Mouse (Mus musculus) forebrain, embryonic 13.5 days (tissue): Measurements from ENCODE around the gene Umod. TPM values are rescaled to one million over a fixed set of nuclear protein-coding genes. Genes with fewer than 3 reads are reported as not detected.

Experiments used
- ATAC-seq: fragments of 200-750 bp; cut with Nextera tagmentation; 2 replicates; pipeline ENCODE4 v1.8.0; 2017
- H3K27ac ChIP-seq: fragments of 300-500 bp; sonication (generic); 2 replicates; pipeline ENCODE4 v1.5.1; 2015; ENCODE audit warnings: inconsistent platforms, mild to moderate bottlenecking, moderate library complexity
- H3K27me3 ChIP-seq: fragments of 300-500 bp; sonication (generic); 2 replicates; pipeline ENCODE4 v1.6.1; 2015; ENCODE audit warnings: mild to moderate bottlenecking, inconsistent platforms
- H3K36me3 ChIP-seq: fragments of 300-500 bp; sonication (generic); 2 replicates; pipeline ENCODE4 v1.6.1; 2015; ENCODE audit warnings: mild to moderate bottlenecking, inconsistent platforms; ENCODE audit not compliant: poor library complexity, severe bottlenecking
- H3K4me1 ChIP-seq: fragments of 300-500 bp; sonication (generic); 2 replicates; pipeline ENCODE4 v1.6.1; 2015; ENCODE audit warnings: inconsistent platforms
- H3K4me2 ChIP-seq: fragments of 300-500 bp; sonication (generic); 2 replicates; pipeline ENCODE4 v1.6.1; 2015; ENCODE audit warnings: inconsistent platforms, mild to moderate bottlenecking, moderate library complexity
- H3K4me3 ChIP-seq: fragments of 300-500 bp; sonication (generic); 2 replicates; pipeline ENCODE4 v1.5.1; 2015; ENCODE audit warnings: mild to moderate bottlenecking, inconsistent platforms
- H3K9ac ChIP-seq: fragments of 300-500 bp; sonication (generic); 2 replicates; pipeline ENCODE4 v1.6.1; 2015; ENCODE audit warnings: mild to moderate bottlenecking, inconsistent platforms
- H3K9me3 ChIP-seq: fragments of 300-500 bp; sonication (generic); replicated peaks from 2 replicates; pipeline ENCODE4 v1.6.1; 2016; ENCODE audit warnings: inconsistent platforms
- WGBS: fragments of 180-500 bp; shearing (Covaris S2); methylation state at CpG from one replicate; pipeline ENCODE4 v1.1.7; 2015; 5-methylcytosine and 5-hydroxymethylcytosine counted together
- polyA plus RNA-seq: library from polyadenylated mRNA; unstranded; fragments of >200 nt; fragmentation: Nextera tagmentation; extraction: Ambion mirVana; gene quantifications from 2 replicates; pipeline ENCODE4 v1.2.1, GENCODE M21; 2015

Umod gene
- polyA plus RNA-seq, 1 experiment from 2014 or later, result not detected

DNA sequence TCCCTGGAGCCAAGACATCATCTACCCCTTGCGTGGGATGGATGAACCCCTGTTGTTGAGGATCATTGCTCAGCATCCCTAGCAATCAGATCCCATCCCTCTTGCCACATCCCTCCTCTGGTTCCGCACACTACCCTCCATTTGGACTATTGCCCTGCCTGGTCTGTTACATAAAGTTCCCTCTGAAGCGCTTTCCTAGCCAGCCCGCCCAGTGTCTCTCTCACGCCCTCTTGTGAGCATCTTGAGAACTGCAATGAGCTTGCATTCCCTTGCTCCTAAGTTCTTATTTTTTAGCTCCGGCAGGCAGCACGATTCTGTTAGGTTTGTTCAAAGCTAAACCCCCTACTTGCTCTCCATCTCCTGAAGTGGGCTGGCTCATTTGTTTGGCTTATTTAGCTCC is 34.0 kb upstream of the Umod start:
- no peaks in the 10 kb centered on the region for H3K36me3 ChIP-seq
- WGBS, result 29% methylated on average over 7 of the region's 7 CpGs
- H3K4me3 ChIP-seq, result no peak overlapping the region
- H3K9me3 ChIP-seq, result no peaks in the 10 kb centered on the region
- H3K4me2 ChIP-seq, result no peak overlapping the region
- ATAC-seq, result no peak
- H3K27me3 ChIP-seq, result no peaks in the 10 kb centered on the region
- H3K9ac ChIP-seq, result no peak overlapping the region
- no peak overlapping the region for H3K27ac ChIP-seq
- H3K4me1 ChIP-seq, result no peaks in the 10 kb centered on the region

DNA sequence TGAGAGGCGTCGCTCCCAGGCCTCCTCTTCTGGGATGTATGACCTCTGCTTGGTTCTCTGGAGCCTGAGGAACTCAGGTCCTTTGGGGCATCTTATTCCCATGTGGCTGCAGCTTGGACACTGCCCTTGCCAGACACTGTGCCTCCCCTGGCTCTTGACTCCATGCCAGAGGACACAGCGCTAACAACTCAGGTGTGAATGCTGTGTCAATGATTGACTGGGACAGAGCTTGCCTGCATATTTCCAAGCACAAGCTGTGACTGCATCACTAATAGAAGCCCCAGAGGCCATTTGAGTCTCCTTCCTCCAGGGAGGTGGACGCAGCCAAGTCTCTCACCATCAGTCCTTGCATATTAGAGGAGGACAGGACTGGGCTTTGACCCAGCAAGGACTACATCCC is 32.1 kb upstream of the Umod start:
- Histone ChIP-seq H3K9ac (no peak overlapping the region), H3K4me2 (no peak overlapping the region), H3K4me3 (no peak overlapping the region), H3K27me3 (no peaks in the 10 kb centered on the region), H3K27ac (no peak overlapping the region), H3K36me3 (no peaks in the 10 kb centered on the region), H3K9me3 (no peaks in the 10 kb centered on the region), H3K4me1 (no peaks in the 10 kb centered on the region)
- WGBS, result 88% methylated on average over 4 of the region's 4 CpGs
- no peak for ATAC-seq

DNA sequence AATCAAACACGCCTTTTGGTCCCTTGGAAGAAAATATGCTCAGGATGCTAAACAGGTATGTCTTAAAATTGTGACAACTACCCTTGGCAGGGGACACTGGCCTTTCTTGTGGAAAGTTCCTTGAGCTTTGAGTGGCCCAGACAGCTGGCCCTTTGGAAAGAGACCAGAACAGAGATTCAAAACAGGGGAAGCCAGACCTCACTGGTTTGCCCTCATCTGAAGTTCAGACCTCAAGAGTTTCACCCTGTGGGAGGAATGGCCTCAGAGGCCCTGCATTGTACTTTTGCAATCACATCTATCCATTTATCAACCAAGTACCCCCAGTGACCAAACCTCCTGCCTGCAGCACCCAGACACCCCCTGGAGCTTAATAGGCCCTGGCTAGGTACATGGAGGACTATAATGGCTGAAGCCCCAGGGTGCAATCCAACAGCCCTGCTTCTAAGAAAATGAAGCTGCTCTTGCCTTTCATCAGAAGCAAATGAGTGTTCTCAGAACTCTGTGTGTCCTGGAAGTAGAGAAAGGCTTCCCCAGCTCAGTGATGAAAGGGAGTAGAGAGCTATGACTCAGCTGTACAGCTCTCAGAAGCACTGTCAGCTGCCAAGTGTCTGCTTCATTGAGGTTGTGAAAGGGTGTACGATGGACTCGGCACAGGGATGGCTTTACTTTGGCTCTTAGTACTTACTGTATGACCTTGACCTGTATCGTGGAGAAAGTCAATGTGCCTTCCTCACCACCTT is 11.1 kb upstream of the Umod start:
- no peaks in the 10 kb centered on the region for H3K27me3 ChIP-seq
- no peaks in the 10 kb centered on the region for H3K36me3 ChIP-seq
- H3K27ac ChIP-seq, result no peak overlapping the region
- no peak overlapping the region for H3K4me2 ChIP-seq
- H3K9ac ChIP-seq, result no peak overlapping the region
- no peak for ATAC-seq
- no peak overlapping the region for H3K4me3 ChIP-seq
- 90% methylated on average over 4 of the region's 4 CpGs for WGBS
- H3K4me1 ChIP-seq, result no peaks in the 10 kb centered on the region
- no peaks in the 10 kb centered on the region for H3K9me3 ChIP-seq

DNA sequence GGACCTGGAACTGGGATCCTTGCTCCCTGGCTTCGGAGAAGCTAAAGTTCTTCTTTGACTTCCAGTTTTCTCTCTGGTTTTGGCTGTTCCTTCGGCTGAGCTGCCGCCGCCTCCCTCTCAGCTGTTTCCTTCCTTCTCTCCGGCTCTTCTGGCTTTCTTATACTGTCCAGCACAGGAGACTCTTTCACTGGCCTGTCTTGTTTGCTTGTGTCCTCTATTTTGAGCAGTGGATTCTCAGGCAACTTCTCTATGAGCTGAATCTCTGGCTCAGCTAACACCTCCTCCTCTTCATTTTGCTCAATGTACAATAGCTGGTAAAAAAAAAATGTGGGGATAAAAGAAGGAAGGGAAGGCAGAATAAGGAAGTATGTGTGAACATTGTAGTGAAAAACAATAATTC is 7.6 kb upstream of the Umod start:
- no peak overlapping the region for H3K4me3 ChIP-seq
- no peak overlapping the region for H3K9ac ChIP-seq
- no peaks in the 10 kb centered on the region for H3K27me3 ChIP-seq
- H3K9me3 ChIP-seq, result no peaks in the 10 kb centered on the region
- H3K4me2 ChIP-seq, result no peak overlapping the region
- H3K4me1 ChIP-seq, result no peaks in the 10 kb centered on the region
- no peak for ATAC-seq
- WGBS, result 93% methylated on average over 5 of the region's 5 CpGs
- no peaks in the 10 kb centered on the region for H3K36me3 ChIP-seq
- H3K27ac ChIP-seq, result no peak overlapping the region

DNA sequence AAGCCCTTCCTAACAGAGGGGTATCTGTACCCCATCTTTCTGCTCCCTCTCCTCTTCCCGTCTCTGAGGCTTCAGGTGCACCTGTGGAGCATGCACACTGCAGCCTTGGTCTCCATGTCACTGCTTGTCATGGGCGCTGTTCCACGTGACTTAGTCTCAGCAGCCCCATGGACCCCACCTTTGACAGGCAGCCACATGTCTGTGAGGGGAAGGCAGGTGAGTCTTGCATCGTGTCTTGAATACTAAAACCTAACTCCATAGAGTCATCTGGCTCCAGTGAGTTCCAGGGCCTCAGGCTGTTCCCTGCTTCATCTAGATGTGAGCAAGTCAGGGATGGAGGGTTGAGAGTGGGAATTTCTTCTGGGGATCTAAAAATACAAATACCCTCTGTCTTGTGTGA is 5.1 kb upstream of the Umod start:
- Histone ChIP-seq H3K4me1 (no peaks in the 10 kb centered on the region), H3K27ac (no peak overlapping the region), H3K4me3 (no peak overlapping the region), H3K27me3 (no peaks in the 10 kb centered on the region), H3K9me3 (no peaks in the 10 kb centered on the region), H3K36me3 (no peaks in the 10 kb centered on the region), H3K9ac (no peak overlapping the region), H3K4me2 (no peak overlapping the region)
- WGBS, result 91% methylated on average over 4 of the region's 4 CpGs
- no peak for ATAC-seq

DNA sequence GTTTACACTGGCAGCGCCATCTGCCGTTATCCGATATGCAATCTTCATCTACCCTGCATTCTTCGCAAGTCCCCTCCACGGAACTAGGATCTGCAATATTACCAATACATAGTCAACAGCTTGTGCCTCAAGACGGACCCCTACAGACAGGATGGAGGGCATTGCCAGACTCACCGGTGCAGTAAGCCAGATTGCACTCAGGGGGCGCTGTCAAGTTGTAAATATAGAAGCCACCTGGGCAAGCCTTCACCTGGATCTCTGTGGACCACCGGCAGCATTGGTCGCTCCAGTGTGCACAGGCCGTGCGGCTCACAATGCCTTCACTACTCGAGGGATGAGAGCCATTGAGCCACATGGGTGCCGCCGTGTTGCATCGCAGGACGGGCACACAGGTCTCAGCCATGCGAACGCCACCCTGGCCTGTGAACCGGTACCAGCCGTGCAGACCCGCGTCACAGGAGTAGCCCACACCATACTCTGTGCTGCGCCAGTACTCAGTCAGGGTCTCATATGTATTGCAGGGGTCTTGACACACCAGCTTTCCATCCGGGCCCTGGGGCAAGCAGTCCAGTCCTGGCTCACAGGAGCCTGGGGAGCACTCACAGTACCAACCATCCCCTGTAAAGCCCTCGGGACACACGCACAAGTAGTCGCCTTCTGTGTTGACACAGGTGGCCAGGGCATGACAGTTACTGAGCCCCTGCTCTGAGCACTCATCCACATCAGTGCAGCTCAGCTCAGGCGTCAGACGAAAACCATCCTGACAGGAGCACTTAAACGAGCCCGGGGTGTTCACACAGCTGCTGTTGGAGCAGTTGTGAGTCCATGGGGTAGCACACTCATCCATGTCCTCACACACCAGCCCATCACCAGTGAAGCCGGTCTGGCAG is 2.3 kb downstream of the Umod start:
- no peak for ATAC-seq
- H3K27ac ChIP-seq, result no peak overlapping the region
- H3K4me1 ChIP-seq, result no peaks in the 10 kb centered on the region
- no peaks in the 10 kb centered on the region for H3K27me3 ChIP-seq
- no peaks in the 10 kb centered on the region for H3K36me3 ChIP-seq
- no peak overlapping the region for H3K9ac ChIP-seq
- WGBS, result 80% methylated on average over 33 of the region's 33 CpGs
- no peak overlapping the region for H3K4me3 ChIP-seq
- H3K9me3 ChIP-seq, result no peaks in the 10 kb centered on the region
- H3K4me2 ChIP-seq, result no peak overlapping the region

DNA sequence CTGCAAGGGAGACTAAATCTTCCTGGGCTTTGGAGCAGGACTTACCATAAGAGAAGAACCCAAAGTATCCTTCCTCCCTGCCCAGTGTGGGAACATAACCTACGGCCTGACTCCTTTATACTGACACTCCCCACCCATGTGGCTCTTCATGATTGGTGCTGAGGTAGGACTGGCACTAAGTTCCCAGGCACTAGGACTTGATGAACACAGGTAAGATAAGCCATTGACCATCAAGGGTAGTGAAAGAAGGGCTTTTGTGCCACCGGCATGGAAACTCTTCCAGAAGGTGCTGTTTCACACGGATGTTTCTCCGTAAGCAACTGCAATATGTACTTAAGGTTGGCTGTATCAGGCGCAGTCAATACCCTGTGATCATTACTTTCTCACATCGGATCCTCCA is 19.9 kb downstream of the Umod start, which contains the start of gene Gp2:
Gp2 (minus strand) TSS at position 101 of the 400 bp plus-strand sequence.
- H3K36me3 ChIP-seq, result no peaks in the 10 kb centered on the region
- H3K9me3 ChIP-seq, result no peaks in the 10 kb centered on the region
- no peaks in the 10 kb centered on the region for H3K27me3 ChIP-seq
- ATAC-seq, result no peak
- WGBS, result 87% methylated on average over 6 of the region's 6 CpGs
- H3K4me1 ChIP-seq, result no peaks in the 10 kb centered on the region
- no peak within 1 kb of the TSS for H3K9ac ChIP-seq
- no peak within 1 kb of the TSS for H3K4me2 ChIP-seq
- no peak within 1 kb of the TSS for H3K4me3 ChIP-seq
- H3K27ac ChIP-seq, result no peak within 1 kb of the TSS

DNA sequence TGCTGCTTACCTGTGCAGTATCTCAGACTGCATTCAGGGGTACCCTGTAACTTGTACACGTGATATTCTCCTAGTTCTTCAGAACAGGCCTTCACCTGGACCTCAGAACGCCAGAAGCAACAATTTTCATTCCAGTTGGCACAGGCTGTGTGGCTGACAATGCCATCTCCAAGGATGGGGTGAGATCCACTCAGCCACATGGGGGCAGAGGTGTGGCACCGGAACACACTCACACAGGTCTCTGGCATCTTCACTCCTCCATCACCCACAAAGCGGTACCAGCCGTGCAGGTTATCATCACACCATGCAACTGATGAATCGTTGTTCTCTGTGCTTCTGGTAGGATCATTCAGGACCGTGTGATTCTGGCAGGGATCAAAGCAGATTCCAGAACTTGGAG is 24.9 kb downstream of the Umod start:
- no peak overlapping the region for H3K4me2 ChIP-seq
- WGBS, result 80% methylated on average over 7 of the region's 7 CpGs
- ATAC-seq, result no peak
- H3K9me3 ChIP-seq, result no peaks in the 10 kb centered on the region
- H3K9ac ChIP-seq, result no peak overlapping the region
- no peaks in the 10 kb centered on the region for H3K4me1 ChIP-seq
- no peaks in the 10 kb centered on the region for H3K27me3 ChIP-seq
- no peak overlapping the region for H3K27ac ChIP-seq
- H3K4me3 ChIP-seq, result no peak overlapping the region
- no peaks in the 10 kb centered on the region for H3K36me3 ChIP-seq

DNA sequence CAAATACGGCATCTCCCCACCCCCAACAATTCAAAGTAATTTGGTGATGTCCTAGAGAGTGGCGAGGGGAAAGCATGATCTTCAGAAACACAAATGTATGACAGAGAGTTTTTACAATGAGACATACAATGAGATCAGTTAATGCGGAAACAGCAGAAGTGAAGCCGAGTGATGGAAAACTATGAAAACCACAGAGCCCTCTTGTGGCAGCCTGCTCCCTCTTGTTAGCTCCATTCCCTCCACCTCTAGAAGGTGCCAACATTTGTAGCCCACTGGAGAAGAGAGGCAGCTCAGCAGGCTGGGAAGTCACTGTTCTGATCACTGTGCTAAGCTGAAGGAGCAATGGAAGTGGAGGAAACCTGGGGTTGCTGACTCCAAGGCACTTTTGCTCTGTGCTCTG is 35.2 kb downstream of the Umod start:
- ATAC-seq, result no peak
- WGBS, result 63% methylated on average over 4 of the region's 4 CpGs
- H3K27ac ChIP-seq, result no peak overlapping the region

DNA sequence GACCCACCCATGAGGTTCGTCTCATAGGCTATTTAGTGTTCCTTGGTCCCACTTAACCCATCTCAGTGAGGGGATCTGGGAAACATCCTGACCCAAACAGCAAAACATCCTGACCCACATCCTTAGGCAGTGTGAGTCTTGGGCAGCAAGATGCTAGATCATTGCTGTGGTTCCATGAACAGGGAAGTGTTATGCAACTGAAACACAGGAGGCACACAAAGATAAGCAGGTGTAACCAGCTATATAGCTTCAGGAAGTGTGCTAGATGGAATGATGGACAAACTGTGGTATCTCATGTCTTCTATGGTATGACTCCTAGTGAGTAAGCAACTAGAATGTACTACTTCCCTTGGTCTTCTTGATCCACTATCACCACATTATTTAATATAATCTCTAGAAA is 37.1 kb downstream of the Umod start:
- H3K27me3 ChIP-seq, result no peaks in the 10 kb centered on the region
- H3K9ac ChIP-seq, result no peak overlapping the region
- H3K36me3 ChIP-seq, result no peaks in the 10 kb centered on the region
- 78% methylated on average over 1 of the region's 1 CpGs for WGBS
- ATAC-seq, result no peak
- H3K4me1 ChIP-seq, result no peaks in the 10 kb centered on the region
- no peak overlapping the region for H3K4me2 ChIP-seq
- no peak overlapping the region for H3K4me3 ChIP-seq
- no peaks in the 10 kb centered on the region for H3K9me3 ChIP-seq
- no peak overlapping the region for H3K27ac ChIP-seq

More for the DNA sequence above, 35.2 kb downstream of the Umod start:
- no peak overlapping the region for H3K4me2 ChIP-seq
- H3K27me3 ChIP-seq, result no peaks in the 10 kb centered on the region
- no peaks in the 10 kb centered on the region for H3K4me1 ChIP-seq
- no peaks in the 10 kb centered on the region for H3K36me3 ChIP-seq
- no peak overlapping the region for H3K4me3 ChIP-seq
- no peaks in the 10 kb centered on the region for H3K9me3 ChIP-seq
- H3K9ac ChIP-seq, result no peak overlapping the region

DNA sequence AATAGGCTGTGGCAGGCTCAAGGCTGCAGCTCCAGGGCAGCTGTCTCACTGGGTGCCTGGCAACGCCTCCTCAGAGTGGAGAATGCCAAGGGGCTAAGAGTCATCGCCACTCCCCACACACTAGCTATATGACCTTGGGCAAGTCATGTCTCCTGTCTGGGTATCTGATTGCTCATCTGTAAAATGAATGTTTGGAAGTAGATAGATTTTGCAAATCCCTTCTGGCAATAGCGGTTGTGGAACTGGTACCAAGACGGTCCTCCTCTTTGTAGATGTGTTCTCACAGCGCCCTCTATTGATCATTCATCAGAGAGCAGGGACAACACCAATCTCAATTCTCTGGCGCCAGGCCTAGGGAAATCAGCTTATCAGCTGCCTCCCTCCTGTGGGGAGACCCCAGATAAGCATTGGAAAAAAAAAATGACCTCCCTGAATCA is 51.9 kb downstream of the Umod start:
- WGBS, result 13% methylated on average over 6 of the region's 6 CpGs
- H3K36me3 ChIP-seq, result no peaks in the 10 kb centered on the region
- no peaks in the 10 kb centered on the region for H3K4me1 ChIP-seq
- no peak overlapping the region for H3K27ac ChIP-seq
- H3K9ac ChIP-seq, result no peak overlapping the region
- no peaks in the 10 kb centered on the region for H3K9me3 ChIP-seq
- H3K27me3 ChIP-seq, result no peaks in the 10 kb centered on the region
- no peak overlapping the region for H3K4me3 ChIP-seq
- H3K4me2 ChIP-seq, result no peak overlapping the region
- peak; percentile 83 for ATAC-seq

DNA sequence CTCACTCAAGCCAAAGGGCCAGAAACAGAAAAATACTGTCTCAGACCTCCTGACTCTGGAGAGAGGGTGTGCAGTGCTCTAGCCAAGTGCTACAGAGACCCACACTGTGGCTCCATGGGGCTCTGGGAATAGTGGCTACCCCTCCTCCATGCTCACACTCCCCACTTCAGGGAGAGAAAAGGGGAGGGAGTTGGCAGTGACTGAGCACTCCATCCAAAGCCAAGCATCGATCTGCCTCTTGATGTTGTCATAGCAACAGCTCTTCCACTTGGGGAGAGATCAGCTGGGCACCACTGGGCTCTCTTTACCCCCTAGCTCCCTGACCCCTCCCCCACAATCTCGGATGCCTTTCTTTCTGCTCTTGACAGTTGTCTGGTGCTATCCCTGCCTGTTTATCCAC is 58.4 kb downstream of the Umod start:
- Histone ChIP-seq H3K9ac (no peak overlapping the region), H3K27me3 (no peaks in the 10 kb centered on the region), H3K4me2 (no peak overlapping the region), H3K27ac (peak overlapping the region; percentile 31; the same call in 1 of the 2 replicates), H3K9me3 (no peaks in the 10 kb centered on the region), H3K36me3 (no peaks in the 10 kb centered on the region), H3K4me1 (peaks cover 10% of the 10 kb centered on the region), H3K4me3 (no peak overlapping the region)
- ATAC-seq, result peak; percentile 86
- 5% methylated on average over 2 of the region's 2 CpGs for WGBS
